Mouse (Mus musculus) ovary, adult 18-20 months (tissue): ENCODE data around the gene Cd151.
"Not testable (repeated sequence)": the region's sequence is repeated elsewhere in the genome, so short reads cannot be mapped to it uniquely, and the experiment has no call there.

ENCODE experiments used
- DNase-seq: peaks from one replicate; pipeline ENCODE4 v3.0.0; 2022; ENCODE audit warnings: low spot score, mixed read lengths

Cd151 gene

GRCm38 (mm10) chr7:141435856-141436522 is 31.2 kb upstream of the Cd151 start:
- DNase-seq, result no peak

- no peak for DNase-seq
Measured at GRCm38 (mm10) chr7:141436523-141436892, 30.7 kb upstream of the Cd151 start.

- no peak for DNase-seq
Measured at GRCm38 (mm10) chr7:141437178-141438120, 29.7 kb upstream of the Cd151 start, which contains the start of gene Slc25a22. Slc25a22 (minus strand) TSS chr7:141437892.

- DNase-seq, result no peak
Measured at GRCm38 (mm10) chr7:141438201-141438968, 28.8 kb upstream of the Cd151 start.

GRCm38 (mm10) chr7:141439140-141439679 is 28.0 kb upstream of the Cd151 start:
- no peak for DNase-seq

GRCm38 (mm10) chr7:141439811-141440210 is 27.4 kb upstream of the Cd151 start:
- DNase-seq, result no peak

GRCm38 (mm10) chr7:141440613-141441012 is 26.6 kb upstream of the Cd151 start:
- DNase-seq, result no peak

- no peak for DNase-seq
Measured at GRCm38 (mm10) chr7:141441460-141441859, 25.7 kb upstream of the Cd151 start.

GRCm38 (mm10) chr7:141442199-141442598 is 25.0 kb upstream of the Cd151 start:
- DNase-seq, result no peak

- no peak for DNase-seq
Measured at GRCm38 (mm10) chr7:141443081-141443821, 23.9 kb upstream of the Cd151 start.

GRCm38 (mm10) chr7:141443828-141444237 is 23.4 kb upstream of the Cd151 start, which contains the start of gene Pidd1:
Pidd1 (minus strand) TSS chr7:141444025.
- no peak for DNase-seq

- not testable (repeated sequence) for DNase-seq
Measured at GRCm38 (mm10) chr7:141446374-141446773, 20.8 kb upstream of the Cd151 start.

GRCm38 (mm10) chr7:141447110-141447991 is 19.8 kb upstream of the Cd151 start, which contains the start of gene Rplp2:
Rplp2 (plus strand) TSS chr7:141447370.
- peak; percentile 89 for DNase-seq

- no peak for DNase-seq
Measured at GRCm38 (mm10) chr7:141451928-141452327, 15.3 kb upstream of the Cd151 start.

GRCm38 (mm10) chr7:141453636-141454035 is 13.6 kb upstream of the Cd151 start:
- DNase-seq, result no peak

- DNase-seq, result peak; percentile 90
Measured at GRCm38 (mm10) chr7:141454967-141455551, 12.1 kb upstream of the Cd151 start, which contains the start of gene Pnpla2. Pnpla2 (plus strand) TSS chr7:141455198.

GRCm38 (mm10) chr7:141455610-141456314 is 11.4 kb upstream of the Cd151 start:
- DNase-seq, result peak; percentile 69

- no peak for DNase-seq
Measured at GRCm38 (mm10) chr7:141456739-141457138, 10.5 kb upstream of the Cd151 start.

- DNase-seq, result no peak
Measured at GRCm38 (mm10) chr7:141457236-141457635, 10.0 kb upstream of the Cd151 start.
